Mouse (Mus musculus): ENCODE measurements at regions not wholly inside any gene's neighbourhood (a gene's known extent, or its start where the extent isn't known, plus 50 kb on each side); places are given as distances from the start of the nearest gene placed in this dataset.

DNA sequence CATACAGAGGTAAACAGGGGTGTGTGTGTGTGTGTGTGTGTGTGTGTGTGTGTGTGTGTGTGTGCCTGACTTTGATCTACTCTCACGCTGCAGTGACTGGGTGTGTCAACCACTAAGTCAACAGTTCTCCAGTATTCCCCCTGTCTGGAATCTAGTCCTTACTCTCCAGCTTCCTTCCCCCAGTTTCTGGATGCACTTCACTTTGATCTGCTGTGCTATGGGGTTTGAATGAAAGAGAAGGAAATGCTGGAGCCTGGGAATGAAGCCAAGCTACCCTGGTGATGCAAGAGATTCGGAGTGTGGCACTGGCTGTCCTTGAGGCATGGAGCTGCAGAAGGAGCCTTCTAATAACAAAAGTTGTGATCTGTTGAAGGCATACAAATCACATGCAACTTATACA, 97.1 kb upstream of the Foxq1 start:
- ATAC-seq (ENCODE audit: insufficient read depth, low read depth) (no peak), DNase-seq (ENCODE audit: low spot score) (no peak)
- no peak overlapping the region for H3K4me3 ChIP-seq (ENCODE audit: low read depth, low read length)
- H3K27ac ChIP-seq (ENCODE audit: low read depth), result no peak overlapping the region
- no peaks in the 10 kb centered on the region for H3K27me3 ChIP-seq (ENCODE audit: control insufficient read depth, insufficient read depth, low read length)
- no peaks in the 10 kb centered on the region for H3K36me3 ChIP-seq (replicated peaks; ENCODE audit: control insufficient read depth, insufficient read depth, low read length)
- no peak overlapping the region for H3K4me2 ChIP-seq (ENCODE audit: low read depth, low read length)
- no peaks in the 10 kb centered on the region for H3K4me1 ChIP-seq (ENCODE audit: control insufficient read depth, insufficient read depth)
- 25% methylated on average over 2 of the region's 2 CpGs for WGBS
- no peak overlapping the region for H3K9ac ChIP-seq (replicated peaks; ENCODE audit: low read depth, low read length)
- TF ChIP-seq CTCF (IDR thresholded peaks at IDR 0.05; ENCODE audit: low read depth), result no peak
- no peak for TF ChIP-seq EP300 (IDR thresholded peaks at IDR 0.05; ENCODE audit: low read depth)
- H3K9me3 ChIP-seq (replicated peaks; ENCODE audit: control insufficient read depth, low read length), result no peaks in the 10 kb centered on the region

DNA sequence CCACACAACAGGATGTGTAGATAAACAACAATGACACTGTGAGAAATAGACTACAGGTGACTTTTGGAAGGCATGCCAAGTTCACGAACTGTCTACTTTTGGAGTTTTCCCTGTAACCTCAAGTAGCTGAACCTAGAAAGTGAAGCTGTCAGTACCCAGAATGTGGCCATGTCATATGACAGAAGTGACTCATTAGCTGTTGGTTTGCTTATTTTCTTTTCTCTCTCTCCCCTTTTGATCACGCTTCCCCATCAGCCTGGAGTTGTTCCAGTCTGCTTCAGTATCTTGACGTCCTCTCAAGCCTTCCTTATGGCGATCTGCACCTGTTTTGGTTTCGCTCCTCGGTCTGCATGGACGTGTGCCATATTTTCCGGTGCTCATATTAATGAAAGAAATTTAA, 90.8 kb upstream of the Foxq1 start:
- Histone ChIP-seq H3K4me3 (ENCODE audit: low read depth, low read length) (no peak overlapping the region), H3K36me3 (replicated peaks; ENCODE audit: control insufficient read depth, insufficient read depth, low read length) (no peaks in the 10 kb centered on the region), H3K27ac (ENCODE audit: low read depth) (no peak overlapping the region), H3K9me3 (replicated peaks; ENCODE audit: control insufficient read depth, low read length) (no peaks in the 10 kb centered on the region), H3K9ac (replicated peaks; ENCODE audit: low read depth, low read length) (no peak overlapping the region), H3K27me3 (ENCODE audit: control insufficient read depth, insufficient read depth, low read length) (no peaks in the 10 kb centered on the region), H3K4me1 (ENCODE audit: control insufficient read depth, insufficient read depth) (no peaks in the 10 kb centered on the region), H3K4me2 (ENCODE audit: low read depth, low read length) (no peak overlapping the region)
- TF ChIP-seq EP300 (IDR thresholded peaks at IDR 0.05; ENCODE audit: low read depth), result no peak
- TF ChIP-seq CTCF (IDR thresholded peaks at IDR 0.05; ENCODE audit: low read depth), result no peak
- WGBS, result 69% methylated on average over 8 of the region's 8 CpGs
- ATAC-seq (ENCODE audit: insufficient read depth, low read depth), result no peak
- no peak for DNase-seq (ENCODE audit: low spot score)

DNA sequence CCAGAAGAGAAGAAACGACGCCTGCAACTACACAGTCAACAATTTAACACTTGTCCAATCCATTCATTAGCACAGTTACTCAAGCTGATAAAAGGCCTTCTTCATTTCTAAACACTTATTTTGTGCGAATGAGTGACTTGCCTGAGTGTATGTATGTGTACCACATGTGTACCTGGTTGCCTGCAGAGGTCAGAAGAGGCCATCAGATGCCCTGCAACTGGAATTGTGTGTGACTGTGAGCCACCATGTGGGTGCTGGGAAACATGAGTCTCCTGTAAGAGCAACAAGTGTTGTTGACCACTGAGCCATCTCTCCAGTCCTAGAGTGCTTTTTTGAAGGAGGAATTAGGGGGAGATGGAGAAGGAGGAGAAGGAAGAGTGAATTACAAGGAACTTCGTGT, 90.2 kb upstream of the Foxq1 start:
- no peaks in the 10 kb centered on the region for H3K36me3 ChIP-seq (replicated peaks; ENCODE audit: control insufficient read depth, insufficient read depth, low read length)
- no peaks in the 10 kb centered on the region for H3K9me3 ChIP-seq (replicated peaks; ENCODE audit: control insufficient read depth, low read length)
- H3K27ac ChIP-seq (ENCODE audit: low read depth), result no peak overlapping the region
- H3K4me2 ChIP-seq (ENCODE audit: low read depth, low read length), result no peak overlapping the region
- H3K4me3 ChIP-seq (ENCODE audit: low read depth, low read length), result no peak overlapping the region
- no peaks in the 10 kb centered on the region for H3K27me3 ChIP-seq (ENCODE audit: control insufficient read depth, insufficient read depth, low read length)
- DNase-seq (ENCODE audit: low spot score), result no peak
- no peak for TF ChIP-seq CTCF (IDR thresholded peaks at IDR 0.05; ENCODE audit: low read depth)
- no peak for TF ChIP-seq EP300 (IDR thresholded peaks at IDR 0.05; ENCODE audit: low read depth)
- no peak for ATAC-seq (ENCODE audit: insufficient read depth, low read depth)
- 70% methylated on average over 4 of the region's 4 CpGs for WGBS
- H3K4me1 ChIP-seq (ENCODE audit: control insufficient read depth, insufficient read depth), result no peaks in the 10 kb centered on the region
- H3K9ac ChIP-seq (replicated peaks; ENCODE audit: low read depth, low read length), result no peak overlapping the region

DNA sequence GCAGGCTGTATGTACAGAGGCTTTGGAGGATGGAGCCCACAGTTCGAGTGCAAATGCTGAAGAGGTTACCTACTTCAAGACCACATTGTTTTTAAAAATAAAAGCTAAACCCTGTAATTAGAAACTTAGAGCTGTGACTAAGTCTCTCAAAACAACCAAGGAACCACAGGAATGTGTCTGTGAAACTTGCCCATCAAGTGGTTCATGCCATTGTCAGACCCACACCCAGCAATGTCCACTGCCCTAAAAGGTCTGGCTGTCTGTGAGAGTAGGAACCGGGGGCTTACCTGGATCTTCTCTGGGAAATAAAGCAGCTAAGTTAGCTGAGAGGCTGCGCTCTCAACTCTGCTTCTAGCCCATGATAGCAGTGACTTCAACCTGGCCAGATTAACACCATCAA, 87.8 kb upstream of the Foxq1 start:
- no peak overlapping the region for H3K9ac ChIP-seq (replicated peaks; ENCODE audit: low read depth, low read length)
- H3K4me3 ChIP-seq (ENCODE audit: low read depth, low read length), result no peak overlapping the region
- ATAC-seq (ENCODE audit: insufficient read depth, low read depth) (no peak), DNase-seq (ENCODE audit: low spot score) (no peak)
- no peaks in the 10 kb centered on the region for H3K4me1 ChIP-seq (ENCODE audit: control insufficient read depth, insufficient read depth)
- no peak overlapping the region for H3K4me2 ChIP-seq (ENCODE audit: low read depth, low read length)
- no peaks in the 10 kb centered on the region for H3K27me3 ChIP-seq (ENCODE audit: control insufficient read depth, insufficient read depth, low read length)
- WGBS, result 82% methylated on average over 3 of the region's 3 CpGs
- H3K27ac ChIP-seq (ENCODE audit: low read depth), result no peak overlapping the region
- no peaks in the 10 kb centered on the region for H3K36me3 ChIP-seq (replicated peaks; ENCODE audit: control insufficient read depth, insufficient read depth, low read length)
- TF ChIP-seq EP300 (IDR thresholded peaks at IDR 0.05; ENCODE audit: low read depth) (no peak), CTCF (IDR thresholded peaks at IDR 0.05; ENCODE audit: low read depth) (no peak)
- H3K9me3 ChIP-seq (replicated peaks; ENCODE audit: control insufficient read depth, low read length), result no peaks in the 10 kb centered on the region

DNA sequence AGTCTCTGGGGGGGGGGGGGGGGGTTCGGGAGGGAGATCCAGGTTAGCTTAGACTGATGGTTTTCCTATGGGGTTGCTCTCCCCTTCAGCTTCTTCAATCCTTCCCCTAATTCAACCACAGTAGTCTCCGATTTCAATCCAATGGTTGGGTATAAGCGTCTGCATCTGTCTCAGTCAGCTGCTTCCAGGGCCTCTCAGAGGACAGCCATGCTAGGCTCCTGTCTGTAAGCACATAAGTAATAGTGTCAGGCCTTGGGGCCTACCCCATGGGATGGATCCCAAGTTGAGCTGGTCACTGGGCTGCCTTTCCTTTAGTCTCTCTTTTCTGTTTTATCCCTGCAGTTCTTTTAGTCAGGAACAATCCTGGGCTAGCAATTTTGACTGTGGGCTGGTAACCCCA, 87.0 kb upstream of the Foxq1 start:
- no peak overlapping the region for H3K4me3 ChIP-seq (ENCODE audit: low read depth, low read length)
- no peak for TF ChIP-seq EP300 (IDR thresholded peaks at IDR 0.05; ENCODE audit: low read depth)
- TF ChIP-seq CTCF (IDR thresholded peaks at IDR 0.05; ENCODE audit: low read depth), result no peak
- no peak overlapping the region for H3K27ac ChIP-seq (ENCODE audit: low read depth)
- DNase-seq (ENCODE audit: low spot score), result no peak
- no peak overlapping the region for H3K4me2 ChIP-seq (ENCODE audit: low read depth, low read length)
- ATAC-seq (ENCODE audit: insufficient read depth, low read depth), result no peak
- 69% methylated on average over 3 of the region's 3 CpGs for WGBS
- H3K9ac ChIP-seq (replicated peaks; ENCODE audit: low read depth, low read length), result no peak overlapping the region
- H3K27me3 ChIP-seq (ENCODE audit: control insufficient read depth, insufficient read depth, low read length), result no peaks in the 10 kb centered on the region
- no peaks in the 10 kb centered on the region for H3K9me3 ChIP-seq (replicated peaks; ENCODE audit: control insufficient read depth, low read length)
- no peaks in the 10 kb centered on the region for H3K4me1 ChIP-seq (ENCODE audit: control insufficient read depth, insufficient read depth)
- no peaks in the 10 kb centered on the region for H3K36me3 ChIP-seq (replicated peaks; ENCODE audit: control insufficient read depth, insufficient read depth, low read length)

DNA sequence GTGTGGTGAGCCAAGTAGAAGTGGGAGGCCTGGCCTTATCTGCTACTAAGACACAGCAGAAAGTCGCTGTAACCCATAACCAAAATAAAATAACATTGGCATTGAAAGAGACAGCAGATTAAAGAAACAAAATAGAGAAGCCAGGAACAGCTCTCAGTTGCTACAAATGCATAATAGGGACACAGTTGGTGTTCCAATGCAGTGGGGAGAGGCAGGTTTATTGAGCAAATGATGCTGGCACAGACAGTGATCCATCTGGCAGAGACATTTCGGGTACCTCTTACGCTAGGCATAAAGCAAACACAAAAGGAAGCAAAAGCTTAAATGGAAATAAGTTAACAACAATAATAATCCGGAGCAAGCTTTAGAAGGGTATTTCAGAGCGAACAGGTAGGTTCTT, 83.6 kb upstream of the Foxq1 start:
- ATAC-seq (ENCODE audit: insufficient read depth, low read depth), result no peak
- WGBS, result 81% methylated on average over 5 of the region's 5 CpGs

More for the DNA sequence above, 83.6 kb upstream of the Foxq1 start:
- H3K36me3 ChIP-seq (replicated peaks; ENCODE audit: control insufficient read depth, insufficient read depth, low read length), result no peaks in the 10 kb centered on the region
- TF ChIP-seq EP300 (IDR thresholded peaks at IDR 0.05; ENCODE audit: low read depth) (no peak), CTCF (IDR thresholded peaks at IDR 0.05; ENCODE audit: low read depth) (no peak)
- H3K4me3 ChIP-seq (ENCODE audit: low read depth, low read length), result no peak overlapping the region
- no peaks in the 10 kb centered on the region for H3K4me1 ChIP-seq (ENCODE audit: control insufficient read depth, insufficient read depth)
- no peak overlapping the region for H3K4me2 ChIP-seq (ENCODE audit: low read depth, low read length)
- no peak overlapping the region for H3K9ac ChIP-seq (replicated peaks; ENCODE audit: low read depth, low read length)
- no peak overlapping the region for H3K27ac ChIP-seq (ENCODE audit: low read depth)
- H3K27me3 ChIP-seq (ENCODE audit: control insufficient read depth, insufficient read depth, low read length), result no peaks in the 10 kb centered on the region
- no peaks in the 10 kb centered on the region for H3K9me3 ChIP-seq (replicated peaks; ENCODE audit: control insufficient read depth, low read length)
- DNase-seq (ENCODE audit: low spot score), result no peak
